Mouse (Mus musculus) thymus, adult 2 months (tissue): Measurements from ENCODE around the gene Prss12.

Experiments
- CTCF ChIP-seq: fragments of 200-500 bp; IDR thresholded peaks from 2 replicates; pipeline ENCODE4 v1.5.1; 2012; ENCODE audit warnings: mild to moderate bottlenecking, control low read depth, low read length, moderate library complexity, borderline replicate concordance; ENCODE audit not compliant: control insufficient read depth, poor library complexity, insufficient read depth; ENCODE audit errors: extremely low read depth
- POLR2A ChIP-seq: fragments of 200-500 bp; IDR thresholded peaks from 2 replicates; pipeline ENCODE4 v1.6.1; 2012; ENCODE audit warnings: mild to moderate bottlenecking, low read length, control low read depth, moderate library complexity; ENCODE audit not compliant: control insufficient read depth, poor library complexity, insufficient read depth; ENCODE audit errors: extremely low read depth

DNA sequence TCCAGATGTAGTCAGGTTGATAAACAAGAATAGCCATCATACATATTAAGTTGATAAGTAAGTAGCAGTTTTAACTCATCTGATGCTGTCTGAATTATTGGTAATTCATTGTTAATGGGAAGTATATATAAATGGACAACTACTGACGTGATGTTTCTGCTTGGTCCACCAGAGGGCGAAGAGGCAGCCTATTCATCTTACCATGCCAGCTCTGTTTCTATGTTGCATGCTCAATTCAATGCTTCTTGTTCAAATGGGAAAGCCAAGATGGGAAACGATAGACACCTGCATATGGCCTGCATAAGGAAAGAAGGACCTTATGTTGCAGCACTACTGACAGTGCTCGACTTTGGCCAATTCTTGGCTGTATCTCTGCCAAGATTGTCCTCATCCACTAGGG, 70.1 kb downstream of the Prss12 start:
- TF ChIP-seq CTCF (no peak), POLR2A (no peak)
